Mouse (Mus musculus) T-helper 1 cell (primary cell): ENCODE results near the gene Il4ra.

Source experiments
- in situ Hi-C: fragments of 300-600 bp; cut with MboI, MseI; formaldehyde crosslinking; loops from one replicate; pipeline ENCODE4 v1.15.1; 2025; ENCODE audit warnings: high pct_unique_total_duplicates

The Il4ra gene

DNA sequence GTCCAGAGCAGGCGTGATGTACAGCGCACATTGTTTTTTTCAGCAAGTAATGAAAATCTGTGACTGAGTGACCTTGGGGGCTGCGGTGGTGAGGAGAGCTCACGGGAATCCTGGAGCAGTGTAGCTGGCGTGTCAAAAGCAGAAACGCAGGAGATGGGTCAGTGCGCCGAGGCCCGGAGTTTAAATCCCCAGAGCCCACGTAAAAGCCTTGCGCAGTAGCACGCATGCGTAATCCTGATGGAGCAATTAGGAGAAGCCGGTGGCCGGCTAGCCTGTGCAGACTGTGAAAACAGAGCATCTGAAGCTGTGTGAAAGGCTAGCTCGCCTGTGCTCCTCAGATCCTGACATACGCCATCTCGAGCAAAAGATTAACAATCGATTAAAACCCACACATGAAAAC, 20.0 kb downstream of the Il4ra start:
- in situ Hi-C loops: no loop called here

DNA sequence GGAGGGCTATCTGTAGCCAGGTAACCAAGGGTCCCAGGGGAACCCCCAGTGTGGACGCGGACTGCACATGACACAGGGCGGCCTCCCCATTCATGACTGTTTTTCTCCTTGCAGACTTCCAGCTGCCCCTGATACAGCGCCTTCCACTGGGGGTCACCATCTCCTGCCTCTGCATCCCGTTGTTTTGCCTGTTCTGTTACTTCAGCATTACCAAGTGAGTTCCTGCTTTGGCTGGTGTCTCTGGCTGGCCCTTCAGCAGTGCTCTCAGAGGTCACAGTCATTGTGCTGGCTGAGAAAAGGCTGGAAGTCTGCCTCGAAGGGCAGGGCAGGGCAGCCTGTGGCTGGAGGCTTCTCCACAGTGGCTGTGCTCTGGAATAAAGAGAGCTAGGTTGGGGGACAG, 20.8 kb downstream of the Il4ra start:
- in situ Hi-C loops: no loop called here

DNA sequence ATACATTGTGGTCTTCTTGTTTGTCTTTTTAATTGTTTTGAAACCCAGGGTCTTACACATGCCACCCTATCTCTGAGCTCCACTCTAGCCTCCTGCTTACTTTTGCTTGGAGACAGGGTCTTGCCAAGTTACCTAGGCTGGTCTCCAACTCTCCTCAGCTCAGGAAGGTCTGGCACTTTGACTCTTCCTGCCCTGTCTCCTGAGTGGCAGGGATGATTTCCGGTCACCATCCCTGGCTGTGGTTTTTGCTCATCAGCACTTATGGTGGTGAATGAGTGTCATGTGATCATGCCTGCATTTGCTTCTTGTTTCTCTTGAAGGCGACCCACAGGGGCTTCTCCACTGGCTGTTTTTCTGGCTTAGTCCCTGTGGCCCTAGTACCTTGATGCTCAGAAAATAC, 21.9 kb downstream of the Il4ra start:
- in situ Hi-C loops: no loop called here

DNA sequence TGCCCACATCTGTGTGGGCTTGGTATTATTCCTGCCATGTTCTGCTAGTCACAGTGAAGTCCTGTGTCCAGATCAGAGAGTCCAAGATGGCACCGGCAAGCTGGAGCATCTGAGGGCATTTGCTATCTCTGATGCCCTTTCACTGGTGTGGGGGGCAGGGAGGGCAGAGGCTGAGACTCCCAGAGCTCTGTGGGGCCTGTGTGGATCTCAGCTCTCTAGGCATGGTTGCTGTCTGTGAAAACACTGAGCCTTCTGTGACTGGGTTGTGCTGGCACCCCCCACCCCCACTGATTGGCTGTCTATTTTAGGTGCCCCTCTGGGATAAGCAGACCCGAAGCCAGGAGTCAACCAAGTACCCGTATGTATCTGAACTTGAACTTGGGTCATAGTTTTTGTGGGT, 22.9 kb downstream of the Il4ra start:
- in situ Hi-C loops: loop anchor here (5.0 kb wide), 1 partner anchor 103 kb away; no protein-coding TSS in a partner anchor

GRCm38 (mm10) chr7:125575738-125576540, 24.0 kb downstream of the Il4ra start:
- in situ Hi-C loops: loop anchor here (5.0 kb wide), 1 partner anchor 104 kb away; no protein-coding TSS in a partner anchor

GRCm38 (mm10) chr7:125576982-125577381, 25.1 kb downstream of the Il4ra start:
- in situ Hi-C loops: loop anchor here (5.0 kb wide), 1 partner anchor 105 kb away; no protein-coding TSS in a partner anchor

GRCm38 (mm10) chr7:125577486-125578088, 25.7 kb downstream of the Il4ra start:
- in situ Hi-C loops: loop anchor here (5.0 kb wide), 1 partner anchor 105 kb away; no protein-coding TSS in a partner anchor

GRCm38 (mm10) chr7:125578106-125578505, 26.2 kb downstream of the Il4ra start:
- in situ Hi-C loops: loop anchor here (5.0 kb wide), 1 partner anchor 106 kb away; no protein-coding TSS in a partner anchor

GRCm38 (mm10) chr7:125579545-125580219, 27.8 kb downstream of the Il4ra start:
- in situ Hi-C loops: loop anchor here (5.0 kb wide), 1 partner anchor 107 kb away; no protein-coding TSS in a partner anchor

DNA sequence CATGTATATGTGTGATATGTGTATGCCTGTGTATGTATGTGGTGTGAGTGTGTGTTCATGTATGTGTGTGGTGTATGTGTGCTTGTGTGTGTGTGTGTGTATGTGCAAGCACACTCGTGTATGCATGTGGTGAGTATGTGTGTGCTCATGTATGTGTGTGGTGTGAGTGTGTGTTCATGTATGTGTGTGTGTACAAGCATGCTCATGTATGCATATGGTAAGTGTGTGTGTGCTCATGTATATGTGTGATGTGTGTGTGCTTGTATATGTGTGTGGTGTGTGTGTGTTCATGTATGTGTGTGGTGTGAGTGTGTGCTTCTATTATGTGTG, 28.3 kb downstream of the Il4ra start:
- in situ Hi-C loops: no loop called here

DNA sequence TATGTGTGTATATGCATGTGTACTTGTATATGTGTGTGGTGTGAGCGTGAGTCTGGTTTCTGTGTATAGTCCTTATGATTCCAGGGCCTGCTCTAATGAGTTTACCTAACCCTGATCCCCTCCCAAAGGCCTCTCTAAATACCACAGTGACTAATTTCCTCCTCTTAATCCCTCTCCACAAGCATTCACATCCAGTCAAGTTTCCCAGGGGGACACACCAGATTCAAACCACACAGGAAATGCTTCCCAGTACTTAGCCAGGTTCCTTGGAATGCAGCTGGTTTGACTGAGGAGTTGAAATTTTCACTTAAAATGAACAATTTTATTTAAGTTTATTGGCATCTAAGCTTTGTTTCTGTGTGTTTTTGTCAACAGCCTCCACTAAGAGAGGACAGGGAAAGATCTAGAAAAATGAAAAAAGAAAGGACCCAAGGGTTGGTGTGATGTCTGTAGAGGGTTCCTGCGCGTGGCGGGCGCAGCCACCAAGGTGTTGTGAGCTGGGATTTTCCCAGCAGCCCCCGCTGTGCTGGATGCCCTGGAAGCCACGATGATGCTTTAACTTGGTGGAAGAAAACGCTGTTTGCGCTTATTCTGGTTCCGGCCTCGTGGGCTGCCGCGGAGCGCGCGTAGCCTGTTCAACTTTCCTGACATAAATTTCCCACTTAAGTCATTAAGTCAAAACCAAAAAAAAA, 28.9 kb downstream of the Il4ra start:
- in situ Hi-C loops: no loop called here

DNA sequence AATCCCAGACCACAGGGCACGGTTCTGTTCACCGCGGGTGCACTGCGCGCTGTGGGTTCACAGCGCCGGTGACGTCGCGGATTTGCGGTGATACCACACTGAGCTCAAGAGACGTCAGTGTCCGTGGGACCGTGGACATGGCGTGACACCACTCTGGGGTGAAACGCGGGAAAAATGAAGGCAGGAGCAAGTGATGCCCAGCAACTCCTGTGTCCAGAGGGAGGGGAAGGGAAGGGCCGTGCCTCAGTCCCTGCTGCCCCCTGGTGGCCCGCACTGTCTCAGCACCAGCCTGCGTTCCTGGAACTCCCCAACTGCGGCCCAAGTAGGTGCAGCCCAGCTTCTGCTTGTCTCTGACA, 29.4 kb downstream of the Il4ra start:
- in situ Hi-C loops: no loop called here

GRCm38 (mm10) chr7:125583325-125584004, 31.5 kb downstream of the Il4ra start:
- in situ Hi-C loops: no loop called here

DNA sequence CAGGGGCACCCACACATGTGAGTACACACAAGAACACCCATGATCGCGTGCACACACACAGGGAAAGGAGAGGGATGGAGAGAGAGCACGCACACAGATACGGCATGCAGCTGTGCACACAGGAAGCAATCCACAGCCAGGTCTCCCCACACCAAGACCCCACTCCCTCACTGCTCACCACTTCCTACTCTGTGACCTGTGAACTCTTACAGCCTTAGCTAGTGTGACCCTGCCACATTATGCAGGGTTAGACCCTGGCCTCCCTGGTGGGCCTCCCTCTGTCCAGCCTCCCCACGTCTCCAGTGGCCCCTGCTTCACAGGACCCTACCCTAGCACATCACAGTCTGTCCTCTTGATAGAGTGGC, 32.1 kb downstream of the Il4ra start:
- in situ Hi-C loops: no loop called here

DNA sequence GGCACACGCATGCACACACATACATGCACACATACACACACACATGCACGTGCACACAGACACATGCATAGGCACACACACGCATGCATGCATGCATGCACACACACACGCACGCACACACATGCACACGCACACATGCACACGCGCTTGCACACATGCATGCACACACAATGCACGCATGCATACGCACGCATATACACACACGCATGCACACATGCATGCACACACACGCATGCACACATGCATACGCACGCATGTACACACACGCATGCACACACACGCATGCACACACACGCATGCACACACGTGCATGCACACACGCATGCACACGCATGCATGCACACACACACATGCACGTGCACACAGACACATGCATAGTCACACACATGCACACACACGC, 34.4 kb downstream of the Il4ra start:
- in situ Hi-C loops: no loop called here

- in situ Hi-C loops: no loop called here
Observed at GRCm38 (mm10) chr7:125588721-125589120, 36.8 kb downstream of the Il4ra start.

DNA sequence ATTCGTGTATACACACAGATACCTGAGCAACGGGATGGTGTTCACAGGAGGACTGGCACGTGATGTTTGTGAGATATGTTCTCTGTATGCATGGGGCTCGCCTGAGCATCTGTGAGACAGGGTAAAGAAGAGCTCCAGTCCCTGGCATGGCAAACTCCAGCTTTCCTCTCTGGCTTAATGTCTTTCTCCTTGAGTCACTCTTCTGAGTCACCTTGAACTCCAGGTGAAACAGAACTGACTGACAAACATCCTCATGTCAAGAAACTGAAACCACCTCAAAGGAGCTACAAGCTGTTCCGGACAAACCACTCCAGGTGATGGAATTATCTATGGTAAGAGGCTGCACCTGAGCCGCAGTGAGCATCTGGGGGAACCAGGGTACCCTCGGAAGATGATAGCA, 38.0 kb downstream of the Il4ra start:
- in situ Hi-C loops: no loop called here

DNA sequence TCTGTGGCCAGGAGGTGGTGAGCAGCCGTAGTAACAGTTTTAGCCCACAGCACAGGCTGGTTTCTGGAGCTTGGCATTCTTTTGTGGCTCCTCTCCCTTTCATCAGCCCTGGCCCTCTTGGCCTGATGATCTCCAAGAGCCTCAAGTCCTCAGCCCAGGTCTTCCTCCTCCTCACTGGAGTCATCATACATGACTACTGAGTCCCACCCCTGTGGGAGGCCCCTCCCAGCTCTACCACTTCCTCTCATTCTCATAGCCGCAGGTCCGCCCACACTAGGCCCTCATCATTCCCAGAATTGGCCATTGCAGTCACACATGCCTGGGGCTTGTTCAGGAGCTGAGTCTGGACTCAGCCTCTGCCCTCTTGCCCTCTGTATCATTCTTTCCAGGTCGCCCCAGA, 41.9 kb downstream of the Il4ra start:
- in situ Hi-C loops: no loop called here

DNA sequence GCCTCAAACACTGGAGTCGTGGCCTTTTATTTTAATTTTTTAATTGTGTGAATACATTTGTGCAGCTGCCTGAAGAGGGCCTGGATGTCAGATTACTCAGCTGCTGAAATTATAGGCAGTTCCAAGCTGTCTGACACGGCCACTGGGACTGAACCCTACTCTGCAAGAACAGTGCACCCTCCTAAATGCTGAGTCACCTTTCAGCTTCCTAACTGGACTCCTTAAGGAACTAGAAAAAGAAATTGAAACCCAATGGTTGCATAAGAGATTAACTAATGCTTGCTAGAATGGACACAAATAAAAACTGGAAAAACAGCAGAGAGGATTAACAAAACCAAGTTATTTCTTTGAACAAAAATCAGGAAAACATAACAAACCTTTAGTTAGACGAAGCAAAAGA, 44.5 kb downstream of the Il4ra start:
- in situ Hi-C loops: no loop called here

GRCm38 (mm10) chr7:125597083-125597482, 45.2 kb downstream of the Il4ra start:
- in situ Hi-C loops: no loop called here

DNA sequence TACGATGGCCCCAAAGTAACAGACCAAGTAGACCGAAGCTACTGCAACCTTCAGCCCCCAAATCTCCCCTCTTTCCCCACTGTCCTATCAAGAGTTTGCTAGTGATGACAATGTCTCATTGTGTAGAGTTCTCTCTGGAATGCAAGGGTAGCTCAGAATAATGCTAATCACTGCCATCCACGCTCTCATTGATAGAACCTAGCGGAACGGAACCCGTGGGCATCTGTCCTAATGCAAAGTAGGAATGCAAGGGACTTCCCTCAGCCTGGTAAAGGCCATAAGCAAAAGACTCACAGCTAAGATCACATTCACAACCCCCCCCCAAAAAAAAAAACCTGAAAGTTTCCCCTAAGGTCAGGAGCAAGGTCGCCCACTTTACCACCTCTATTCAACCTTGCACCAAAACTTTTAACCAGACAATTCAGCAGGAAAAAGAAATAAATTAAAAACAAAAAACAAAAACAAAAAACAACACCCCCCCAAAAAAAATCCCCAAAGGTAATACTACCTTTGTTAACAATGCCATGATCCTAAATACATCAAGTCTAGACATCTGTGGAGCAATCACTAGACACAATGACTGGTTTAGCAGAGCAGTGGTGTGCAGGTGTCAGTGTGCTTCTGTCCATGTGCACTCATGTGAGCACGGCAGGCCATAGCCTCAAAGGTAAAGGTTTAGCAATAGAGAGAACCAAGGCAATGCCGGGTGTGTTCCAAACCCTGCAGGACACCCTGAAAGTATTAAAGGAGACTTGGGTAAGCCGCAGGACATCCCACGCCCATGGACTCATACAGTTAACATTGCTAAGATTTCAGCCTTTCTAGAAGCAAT, 45.8 kb downstream of the Il4ra start:
- in situ Hi-C loops: no loop called here
